ENCODE assay signal across 20 mouse cellular contexts in genomic region chr4:153311574-153311973, GRCm38 (mm10).
A peak's percentile ranks its signal among the peaks of the same experiment; 100 is the strongest.
DNase-seq lines count a peak whose midpoint lies in the region; ATAC-seq and TF ChIP-seq lines count a peak whose summit lies in the region.
"Had no signal": no experiment of that assay in that cellular context is flagged by ENCODE, and none has a peak within 500 bp of the region (broad histone marks: within the 10 kb centered on the region; RNA-seq: fewer than 3 reads in every experiment).

No protein-coding gene starts in this region.

- peak overlapping the region; percentile 36; the same call in 1 of the 2 replicates for H3K27ac ChIP-seq in liver, embryonic 13.5 days
- no peak overlapping the region for H3K27ac ChIP-seq in liver, postnatal 0 days (ENCODE audit: low read depth)
- H3K27ac ChIP-seq in stomach, postnatal 0 days (replicated peaks): no peak overlapping the region
- H3K27ac ChIP-seq: embryonic facial prominence, embryonic 12.5 days; forebrain, embryonic 13.5 days; heart, embryonic 13.5 days; hindbrain, embryonic 12.5 days had no signal

- no peaks in the 10 kb centered on the region for H3K27me3 ChIP-seq in liver, embryonic 13.5 days
- no peaks in the 10 kb centered on the region for H3K27me3 ChIP-seq in liver, postnatal 0 days (ENCODE audit: insufficient read depth, low read length)
- no peaks in the 10 kb centered on the region for H3K27me3 ChIP-seq in stomach, postnatal 0 days (ENCODE audit: control insufficient read depth, insufficient read depth, low read length)
- H3K27me3 ChIP-seq: embryonic facial prominence, embryonic 12.5 days; heart, embryonic 13.5 days; hindbrain, embryonic 12.5 days had no signal

- H3K4me1 ChIP-seq in liver, embryonic 13.5 days (replicated peaks): peaks cover 16% of the 10 kb centered on the region
- H3K4me1 ChIP-seq in liver, postnatal 0 days (ENCODE audit: insufficient read depth): no peaks in the 10 kb centered on the region
- H3K4me1 ChIP-seq in stomach, postnatal 0 days (replicated peaks; ENCODE audit: control insufficient read depth, insufficient read depth): no peaks in the 10 kb centered on the region
- H3K4me1 ChIP-seq: embryonic facial prominence, embryonic 12.5 days; hindbrain, embryonic 12.5 days had no signal

- peaks cover 18% of the 10 kb centered on the region; the same call in 1 of the 2 replicates for H3K9me3 ChIP-seq in liver, embryonic 13.5 days (replicated peaks)
- H3K9me3 ChIP-seq in liver, postnatal 0 days (ENCODE audit: low read length): no peaks in the 10 kb centered on the region; the same call in 1 of the 2 replicates
- no peaks in the 10 kb centered on the region for H3K9me3 ChIP-seq in stomach, postnatal 0 days (ENCODE audit: control insufficient read depth, low read length)
- H3K9me3 ChIP-seq: embryonic facial prominence, embryonic 12.5 days; forebrain, embryonic 13.5 days; heart, embryonic 13.5 days; hindbrain, embryonic 12.5 days had no signal

- no peaks in the 10 kb centered on the region for H3K36me3 ChIP-seq in liver, embryonic 13.5 days
- H3K36me3 ChIP-seq in liver, postnatal 0 days (replicated peaks; ENCODE audit: insufficient read depth, low read length): no peaks in the 10 kb centered on the region
- H3K36me3 ChIP-seq in stomach, postnatal 0 days (ENCODE audit: control insufficient read depth, insufficient read depth, low read length): no peaks in the 10 kb centered on the region
- H3K36me3 ChIP-seq: embryonic facial prominence, embryonic 12.5 days; heart, embryonic 13.5 days; hindbrain, embryonic 12.5 days had no signal

- no peak for TF ChIP-seq CTCF in liver, postnatal 0 days (IDR thresholded peaks at IDR 0.05; ENCODE audit: low read depth)
- no peak for TF ChIP-seq CTCF in stomach, postnatal 0 days (IDR thresholded peaks at IDR 0.05; ENCODE audit: low read depth)

- intact Hi-C loops in left cerebral cortex, postnatal 4 days (cut with DNase I): no loop called here

- no peak overlapping the region for H3K9ac ChIP-seq in liver, embryonic 13.5 days
- H3K9ac ChIP-seq in liver, postnatal 0 days (replicated peaks): no peak overlapping the region
- H3K9ac ChIP-seq in stomach, postnatal 0 days (ENCODE audit: low read length): no peak overlapping the region
- H3K9ac ChIP-seq: embryonic facial prominence, embryonic 12.5 days; forebrain, embryonic 13.5 days; forebrain, postnatal 0 days; heart, embryonic 13.5 days; hindbrain, embryonic 12.5 days had no signal

- ATAC-seq in frontal cortex, adult (ENCODE audit: low TSS enrichment): peak; percentile 90
- ATAC-seq in liver, embryonic 13.5 days (ENCODE audit: low read depth): no peak
- ATAC-seq in liver, postnatal 0 days: no peak
- ATAC-seq in stomach, postnatal 0 days (ENCODE audit: low FRiP score, low TSS enrichment): no peak
- ATAC-seq: forebrain, embryonic 13.5 days; forebrain, postnatal 0 days; hindbrain, embryonic 16.5 days had no signal

- 61% methylated on average over 5 of the region's 5 CpGs for WGBS in liver, embryonic 13.5 days (ENCODE audit: insufficient replicate concordance)
- whole genome bisulfite sequencing in liver, postnatal 0 days (ENCODE audit: insufficient replicate concordance): 61% methylated on average over 5 of the region's 5 CpGs
- 50% methylated on average over 5 of the region's 5 CpGs for WGBS in stomach, postnatal 0 days

- no peak for DNase-seq in frontal cortex, postnatal 25 days (ENCODE audit: low spot score in 2 of 2)
- DNase-seq in left cerebral cortex, adult 18-20 months (ENCODE audit: low spot score in 2 of 2): peak; percentile 21 to 39
- DNase-seq in left cerebral cortex, postnatal 4 days: no peak
- DNase-seq in liver, embryonic 13.5 days: no peak
- no peak for DNase-seq in liver, postnatal 0 days
- DNase-seq in brain, adult 2 months (ENCODE audit: low read depth, low spot score): peak; percentile 77
- DNase-seq in stomach, postnatal 0 days (ENCODE audit: low spot score): no peak
- DNase-seq: adrenal gland, postnatal 10 days; cerebellum, adult 11-12 months; cerebellum, adult 9-10 months; cerebellum, postnatal 25 days; forebrain, postnatal 0 days; gastrocnemius, postnatal 14 days; heart, postnatal 4 days had no signal

- no peak for TF ChIP-seq EP300 in liver, postnatal 0 days (IDR thresholded peaks at IDR 0.05; ENCODE audit: low read depth)
- TF ChIP-seq EP300 in stomach, postnatal 0 days (optimal IDR thresholded peaks at IDR 0.05): no peak

- H3K4me3 ChIP-seq in liver, embryonic 13.5 days (replicated peaks): no peak overlapping the region
- H3K4me3 ChIP-seq in liver, postnatal 0 days (ENCODE audit: low read depth, low read length): no peak overlapping the region
- no peak overlapping the region for H3K4me3 ChIP-seq in stomach, postnatal 0 days (ENCODE audit: low read depth, low read length)
- H3K4me3 ChIP-seq: embryonic facial prominence, embryonic 12.5 days; forebrain, embryonic 13.5 days; heart, embryonic 13.5 days; hindbrain, embryonic 12.5 days had no signal

- no peak overlapping the region for H3K4me2 ChIP-seq in liver, embryonic 13.5 days
- no peak overlapping the region for H3K4me2 ChIP-seq in liver, postnatal 0 days (ENCODE audit: low read depth, low read length)
- no peak overlapping the region for H3K4me2 ChIP-seq in stomach, postnatal 0 days (replicated peaks; ENCODE audit: low read depth)
- H3K4me2 ChIP-seq: embryonic facial prominence, embryonic 12.5 days; forebrain, embryonic 13.5 days; heart, embryonic 13.5 days; hindbrain, embryonic 12.5 days had no signal

Comparison
In these comparisons a context has a peak if more than half of its experiments do, and no peak if none do; other contexts are left out.
1. DNase-seq: peak in left cerebral cortex, adult 18-20 months (2 of 2) and brain, adult 2 months (single experiment); none in frontal cortex, postnatal 25 days (0 of 2), left cerebral cortex, postnatal 4 days (single experiment), liver, embryonic 13.5 days (single experiment), liver, postnatal 0 days (single experiment) and stomach, postnatal 0 days (single experiment).